Mouse (Mus musculus): Measurements from ENCODE around the gene Klb.
"Not testable (repeated sequence)": the region's sequence is repeated elsewhere in the genome, so short reads cannot be mapped to it uniquely, and the experiment has no call there.

DNA sequence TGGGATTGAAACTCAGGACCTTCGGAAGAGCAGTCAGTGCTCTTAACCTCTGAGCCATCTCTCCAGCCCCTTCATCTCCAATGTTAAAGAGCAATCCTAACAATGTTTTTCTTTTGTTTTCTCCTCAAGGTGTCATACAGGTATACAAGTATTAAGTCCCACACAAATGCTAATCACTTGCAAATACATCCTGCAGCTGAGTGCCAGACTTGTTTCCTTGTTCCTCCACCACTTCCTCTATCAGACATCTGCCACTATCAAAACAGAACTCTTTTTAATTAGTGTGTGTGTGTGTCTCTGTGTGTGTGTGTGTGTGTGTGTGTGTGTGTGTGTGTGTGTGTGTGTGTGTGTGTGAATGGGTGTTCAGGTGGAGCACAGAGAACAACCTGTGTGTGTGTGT is 48.5 kb upstream of the Klb start:
- not testable (repeated sequence) for TF ChIP-seq GATA1 (IDR thresholded peaks at IDR 0.05; ENCODE audit: borderline replicate concordance, low read length); FLI1 (IDR thresholded peaks at IDR 0.05; ENCODE audit: low read length)
